Mouse (Mus musculus) testis, adult 2 months (tissue): ENCODE measurements around the gene Myo9a.

Experiments
- CTCF ChIP-seq: fragments of 200-500 bp; IDR thresholded peaks from 2 replicates; pipeline ENCODE4 v1.5.1; 2012; ENCODE audit warnings: low read depth, mild to moderate bottlenecking, inconsistent platforms, low read length, moderate library complexity; ENCODE audit not compliant: control insufficient read depth, insufficient read depth, insufficient replicate concordance
- POLR2A ChIP-seq: fragments of 200-500 bp; IDR thresholded peaks from 2 replicates; pipeline ENCODE4 v1.6.1; 2012; ENCODE audit warnings: low read depth, mild to moderate bottlenecking, inconsistent platforms, low read length, moderate library complexity; ENCODE audit not compliant: control insufficient read depth

DNA sequence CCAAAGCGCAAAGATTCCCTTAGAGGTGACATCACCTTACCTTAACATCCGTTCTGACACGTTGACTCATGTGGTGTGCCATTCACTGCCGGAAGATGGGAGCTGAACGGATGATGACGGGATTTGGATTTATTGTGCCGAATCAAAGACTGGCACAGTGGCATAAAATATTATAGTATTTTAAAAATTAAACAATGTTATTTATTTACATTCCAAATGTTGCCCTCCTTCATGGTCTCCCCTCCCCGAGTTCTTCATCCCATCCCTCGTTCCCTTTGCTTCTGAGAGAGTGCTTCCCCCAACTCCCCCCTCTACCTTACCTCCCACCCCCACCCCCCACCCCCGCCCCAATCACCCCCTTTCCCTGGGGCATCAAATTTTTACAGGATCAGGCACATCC is 209.9 kb downstream of the Myo9a start, which contains the start of gene Nr2e3:
- TF ChIP-seq POLR2A (no peak), CTCF (no peak)
